Mouse (Mus musculus) adrenal gland, adult (tissue): ENCODE data around the gene 3110070M22Rik.
"Not testable (repeated sequence)": the region's sequence is repeated elsewhere in the genome, so short reads cannot be mapped to it uniquely, and the experiment has no call there.

Experiments used
- DNase-seq, 2 experiments: peaks; one replicate each; pipeline ENCODE4 v3.0.0; 2022 to 2023; ENCODE audit warnings: low spot score in 1 of 2; ENCODE audit not compliant: inconsistent age in 2 of 2

Gene 3110070M22Rik

DNA sequence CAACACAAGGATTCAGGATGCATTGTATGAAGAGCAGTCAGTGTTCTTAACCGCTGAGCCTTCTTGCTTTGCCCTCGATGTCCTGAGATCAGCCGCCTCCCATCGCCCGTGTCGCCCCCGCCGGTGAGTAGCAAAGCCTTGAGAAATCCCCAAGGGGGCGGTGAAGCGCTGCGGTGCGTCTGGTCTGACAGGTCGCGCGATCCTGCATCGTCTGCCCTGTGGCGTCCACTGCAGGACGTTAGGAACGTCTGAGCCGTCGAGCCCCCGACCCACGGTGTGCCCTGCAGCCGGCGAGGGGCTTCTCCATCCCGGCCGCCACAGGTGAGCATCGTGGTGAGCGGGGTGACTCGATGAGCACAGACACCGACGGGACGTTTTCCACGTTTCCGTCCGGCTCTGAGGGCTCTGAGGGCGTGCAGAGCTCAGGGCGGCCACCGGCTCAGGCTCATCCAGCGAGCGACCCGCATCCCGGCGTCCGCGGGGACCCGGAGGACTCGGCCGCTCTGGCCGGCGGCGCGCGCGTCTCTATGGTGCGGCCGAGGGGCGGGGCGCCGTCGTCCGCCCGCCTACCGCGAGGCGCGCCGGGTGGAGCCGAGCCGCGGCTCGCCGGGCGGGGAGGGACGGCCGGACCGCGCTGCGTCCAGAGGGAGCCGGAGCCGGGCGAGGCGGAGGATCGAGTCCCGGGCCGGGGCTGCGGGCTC is at the start of gene 3110070M22Rik, which contains the start of gene Tmem267:
TSS of gene 3110070M22Rik (minus strand) at position 504 of the 701 bp plus-strand sequence.
TSS of gene Tmem267 (plus strand) at position 160 of the 701 bp plus-strand sequence.
- peak; percentile 87 to 94 for DNase-seq

DNA sequence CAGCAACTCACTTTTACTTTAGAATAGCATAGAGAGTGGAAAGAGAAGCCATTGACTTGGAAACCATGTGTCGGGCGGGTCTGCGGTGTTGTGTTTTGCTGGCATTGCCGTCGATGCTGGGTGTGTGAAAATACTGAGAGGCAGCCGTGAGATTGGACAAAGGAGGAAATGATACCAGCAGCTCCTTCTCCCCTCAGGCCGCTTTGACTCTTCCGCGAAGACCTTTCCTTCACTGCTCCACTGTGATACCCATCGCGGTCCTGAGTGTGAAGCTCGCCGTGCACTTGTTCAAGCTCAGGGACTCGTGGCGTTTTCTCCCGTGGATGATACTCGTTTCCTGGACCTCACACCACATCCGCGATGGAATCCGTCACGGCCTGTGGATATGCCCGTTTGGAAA is 6.8 kb upstream of the 3110070M22Rik start:
- DNase-seq = not testable (repeated sequence)

GRCm38 (mm10) chr13:119492083-119492482 is 3.9 kb upstream of the 3110070M22Rik start:
- DNase-seq = not testable (repeated sequence)

DNA sequence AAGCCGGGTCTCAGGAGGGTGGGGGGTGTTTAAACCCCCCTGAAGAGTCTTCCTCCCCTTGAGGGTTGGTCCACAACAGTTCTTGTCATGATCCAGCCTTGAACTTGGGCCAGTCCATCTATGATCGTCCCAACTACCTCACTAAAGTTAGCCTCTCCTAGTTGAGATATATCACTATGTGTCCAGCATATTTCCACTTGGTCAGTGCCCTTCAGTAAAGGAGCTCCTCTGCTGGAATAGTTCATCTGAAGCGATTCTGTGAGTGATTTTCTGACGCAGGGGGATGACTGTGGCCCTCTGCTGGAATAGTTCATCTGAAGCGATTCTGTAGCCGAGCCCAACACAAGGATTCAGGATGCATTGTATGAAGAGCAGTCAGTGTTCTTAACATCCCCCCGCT is 829 bp downstream of the 3110070M22Rik start:
- peak in 1 of 2 experiments; percentile 49 for DNase-seq

GRCm38 (mm10) chr13:119477789-119478188 is 10.4 kb downstream of the 3110070M22Rik start:
- no peak for DNase-seq

DNA sequence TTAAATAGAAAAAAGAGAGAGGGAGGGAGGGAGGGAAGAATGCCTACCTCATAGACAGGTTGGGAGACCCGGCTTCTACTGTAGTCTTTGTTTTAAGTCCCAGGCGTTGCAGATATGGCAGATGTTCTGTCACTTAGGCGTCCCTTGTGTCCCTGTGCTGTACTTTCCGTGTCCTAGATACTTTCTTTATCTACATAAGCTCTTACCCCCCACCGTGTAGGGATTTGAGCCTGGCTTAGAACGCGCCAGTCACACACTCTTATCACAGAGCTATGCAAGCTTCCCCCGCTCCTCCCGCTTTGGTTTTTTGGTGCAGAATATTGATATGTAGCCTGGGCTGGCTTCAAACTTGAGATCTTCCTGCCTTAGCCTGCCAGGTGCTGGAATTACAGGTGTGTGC is 11.6 kb downstream of the 3110070M22Rik start:
- DNase-seq = no peak

GRCm38 (mm10) chr13:119462596-119463560 is 25.3 kb downstream of the 3110070M22Rik start, which contains the start of gene 4833420G17Rik:
TSS of gene 4833420G17Rik (plus strand) at chr13:119462768.
- DNase-seq = peak; percentile 89 to 96

DNA sequence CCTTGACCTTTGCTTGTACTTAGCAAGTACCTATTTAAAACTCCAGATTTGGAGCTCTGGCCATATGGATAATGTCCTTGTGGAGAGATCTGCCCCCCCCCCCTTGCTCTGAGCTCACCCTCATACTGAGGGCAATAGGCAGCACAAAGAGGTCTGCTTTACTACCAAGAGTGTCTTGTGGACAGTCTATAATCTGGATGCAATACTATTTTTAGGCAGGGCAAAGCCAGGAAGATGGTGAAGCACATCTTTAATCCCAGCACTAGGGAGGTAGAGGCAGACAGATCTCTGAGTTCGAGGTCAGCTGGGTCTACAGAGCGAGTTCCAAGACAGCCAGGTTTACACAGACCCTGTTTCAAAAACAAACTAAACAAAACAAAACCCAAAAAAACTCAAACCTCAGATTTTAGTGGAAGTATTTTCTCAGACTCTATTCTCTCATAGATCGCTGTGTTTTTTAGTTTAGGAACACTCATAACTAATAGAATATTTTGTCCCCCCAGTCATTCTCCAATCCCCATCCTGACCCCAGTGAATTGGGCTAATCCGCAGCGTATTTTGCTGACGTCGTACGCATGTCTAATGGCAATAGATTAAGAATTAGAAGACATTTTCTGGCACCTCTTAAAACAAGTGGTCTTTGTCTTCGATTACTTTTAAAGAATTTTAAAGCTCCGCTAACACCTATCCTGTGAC is 26.1 kb downstream of the 3110070M22Rik start:
- peak in 1 of 2 experiments; percentile 58 for DNase-seq

DNA sequence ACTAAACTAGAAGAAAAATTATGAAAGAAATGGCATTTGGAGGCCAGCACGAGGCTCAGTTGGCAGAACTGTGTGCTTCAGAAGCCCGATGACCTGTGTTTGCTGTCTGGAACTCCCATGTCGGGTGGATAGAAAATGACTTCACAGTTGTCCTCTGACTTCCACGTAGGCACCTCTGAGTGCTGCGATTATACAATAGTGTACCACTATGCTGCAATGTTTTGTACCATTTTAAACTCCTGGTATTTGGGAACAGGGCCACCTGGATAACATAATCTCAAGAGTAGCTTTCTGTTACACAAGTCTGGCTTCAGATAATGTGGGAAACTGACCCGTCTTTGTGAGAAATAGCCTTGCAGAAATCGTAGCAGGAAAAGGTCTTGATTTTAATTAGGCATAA is 31.8 kb downstream of the 3110070M22Rik start:
- no peak for DNase-seq

GRCm38 (mm10) chr13:119455082-119455481 is 33.1 kb downstream of the 3110070M22Rik start:
- no peak for DNase-seq

DNA sequence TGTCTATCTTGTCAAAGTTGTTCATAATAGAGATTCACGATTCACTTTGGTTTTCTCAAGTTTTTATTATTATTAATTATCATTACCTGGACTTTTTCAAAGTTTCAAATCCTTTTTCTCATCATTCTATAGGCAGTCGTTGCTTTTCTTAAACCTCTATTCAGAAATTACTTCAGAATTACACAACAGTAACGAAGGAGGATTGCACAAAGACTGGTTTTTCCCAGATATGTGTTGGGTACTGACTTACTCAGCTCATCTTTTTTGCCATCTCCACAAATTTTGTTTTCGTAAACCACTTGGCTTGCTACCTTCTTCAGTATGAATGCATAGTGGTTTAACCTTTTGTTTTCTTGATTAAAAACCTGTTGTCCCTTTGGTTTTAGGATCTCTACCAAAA is 34.6 kb downstream of the 3110070M22Rik start:
- DNase-seq = no peak

DNA sequence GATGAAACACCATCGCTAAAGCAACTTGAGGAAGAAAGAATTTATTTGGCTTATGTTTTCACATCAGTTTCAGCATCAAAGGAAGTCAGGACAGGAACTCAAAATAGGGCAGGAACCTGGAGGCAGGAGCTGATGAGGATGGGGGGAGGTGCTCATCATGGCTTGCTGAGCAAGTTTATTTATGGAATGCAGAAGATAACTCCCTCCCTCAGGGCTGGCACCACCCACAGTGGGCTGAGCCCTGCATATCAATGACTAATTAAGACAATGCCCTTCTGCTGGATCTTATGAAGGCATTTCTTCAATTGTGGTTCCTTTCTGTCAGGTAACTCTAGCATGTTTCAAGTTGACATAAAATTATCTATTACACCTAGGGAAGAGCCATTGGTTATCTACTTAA is 45.9 kb downstream of the 3110070M22Rik start:
- DNase-seq = no peak
